In genomic region chr6:54690838-54691237, GRCm38 (mm10) we compare ENCODE assay signal across 24 mouse cellular contexts. TPM values are rescaled to one million over a fixed set of nuclear protein-coding genes. Genes with fewer than 3 reads are reported as not detected.
DNase-seq lines count a peak whose midpoint lies in the region; ATAC-seq and TF ChIP-seq lines count a peak whose summit lies in the region.
"Had no signal": no experiment of that assay in that cellular context is flagged by ENCODE, and none has a peak within 500 bp of the region (broad histone marks: within the 10 kb centered on the region; RNA-seq: fewer than 3 reads in every experiment).

No protein-coding gene starts in this region.

- H3K4me3 ChIP-seq in intestine, embryonic 14.5 days (ENCODE audit: low read depth, low read length): no peak overlapping the region
- H3K4me3 ChIP-seq in intestine, embryonic 16.5 days (ENCODE audit: low read length): no peak overlapping the region
- no peak overlapping the region for H3K4me3 ChIP-seq in kidney, embryonic 15.5 days (replicated peaks)
- H3K4me3 ChIP-seq in midbrain, embryonic 10.5 days: no peak overlapping the region
- H3K4me3 ChIP-seq in midbrain, postnatal 0 days (ENCODE audit: low read depth, low read length): no peak overlapping the region
- no peak overlapping the region for H3K4me3 ChIP-seq in forebrain, embryonic 16.5 days (replicated peaks; ENCODE audit: low read length)
- H3K4me3 ChIP-seq: embryonic facial prominence, embryonic 12.5 days; embryonic facial prominence, embryonic 15.5 days; gastrocnemius, adult 2 months; hindbrain, embryonic 12.5 days; hindbrain, embryonic 15.5 days had no signal

- H3K4me2 ChIP-seq in intestine, embryonic 14.5 days (ENCODE audit: low read length): no peak overlapping the region
- H3K4me2 ChIP-seq in intestine, embryonic 16.5 days (ENCODE audit: low read depth, low read length): no peak overlapping the region
- H3K4me2 ChIP-seq in kidney, embryonic 15.5 days: 0 out of 2 replicates have a peak overlapping the region, but pooled peaks have one; percentile 9
- H3K4me2 ChIP-seq in midbrain, postnatal 0 days (ENCODE audit: low read depth, low read length, poor library complexity, severe bottlenecking): no peak overlapping the region
- no peak overlapping the region for H3K4me2 ChIP-seq in forebrain, embryonic 16.5 days (ENCODE audit: low read length)
- H3K4me2 ChIP-seq: embryonic facial prominence, embryonic 12.5 days; embryonic facial prominence, embryonic 15.5 days; heart, embryonic 11.5 days; hindbrain, embryonic 12.5 days; hindbrain, embryonic 15.5 days had no signal

- no peak overlapping the region for H3K27ac ChIP-seq in intestine, embryonic 14.5 days (ENCODE audit: low read depth)
- H3K27ac ChIP-seq in intestine, embryonic 16.5 days (ENCODE audit: low read length): no peak overlapping the region
- H3K27ac ChIP-seq in kidney, embryonic 15.5 days: no peak overlapping the region
- no peak overlapping the region for H3K27ac ChIP-seq in midbrain, embryonic 10.5 days (replicated peaks)
- H3K27ac ChIP-seq in midbrain, postnatal 0 days (ENCODE audit: low read depth, low read length): no peak overlapping the region
- no peak overlapping the region for H3K27ac ChIP-seq in forebrain, embryonic 16.5 days (ENCODE audit: low read length)
- H3K27ac ChIP-seq: embryonic facial prominence, embryonic 12.5 days; embryonic facial prominence, embryonic 15.5 days; gastrocnemius, adult 2 months; hindbrain, embryonic 12.5 days; hindbrain, embryonic 15.5 days had no signal

- ATAC-seq in intestine, embryonic 14.5 days (replicated peaks; ENCODE audit: low FRiP score, low TSS enrichment, low read depth): no peak
- ATAC-seq in intestine, embryonic 16.5 days: no peak
- ATAC-seq in kidney, embryonic 15.5 days (replicated peaks; ENCODE audit: low FRiP score): no peak
- no peak for ATAC-seq in midbrain, postnatal 0 days (ENCODE audit: low FRiP score)
- ATAC-seq in forebrain, embryonic 16.5 days: no peak
- ATAC-seq: forebrain, embryonic 14.5 days; Patski had no signal

- no peaks in the 10 kb centered on the region for H3K9me3 ChIP-seq in intestine, embryonic 14.5 days (ENCODE audit: control insufficient read depth, low read length)
- no peaks in the 10 kb centered on the region for H3K9me3 ChIP-seq in intestine, embryonic 16.5 days (ENCODE audit: control insufficient read depth, low read length)
- H3K9me3 ChIP-seq in kidney, embryonic 15.5 days (replicated peaks): no peaks in the 10 kb centered on the region
- H3K9me3 ChIP-seq in midbrain, embryonic 10.5 days (replicated peaks): no peaks in the 10 kb centered on the region
- no peaks in the 10 kb centered on the region for H3K9me3 ChIP-seq in midbrain, postnatal 0 days (ENCODE audit: low read length)
- H3K9me3 ChIP-seq in forebrain, embryonic 16.5 days (ENCODE audit: control insufficient read depth, low read length): no peaks in the 10 kb centered on the region
- H3K9me3 ChIP-seq: embryonic facial prominence, embryonic 12.5 days; embryonic facial prominence, embryonic 15.5 days; G1E; hindbrain, embryonic 12.5 days; hindbrain, embryonic 15.5 days had no signal

- peak; percentile 37 for DNase-seq in intestine, embryonic 14.5 days (ENCODE audit: low spot score)
- no peak for DNase-seq in kidney, postnatal 25 days
- DNase-seq in midbrain, embryonic 10.5 days (ENCODE audit: low spot score): peak; percentile 9
- DNase-seq in midbrain, postnatal 0 days (ENCODE audit: low spot score): no peak
- DNase-seq: adrenal gland, postnatal 10 days; adrenal gland, postnatal 36 days; B cell, adult 2 months; cerebellum, adult 11 months; cerebellum, adult 2 months; cerebellum, adult 9-11 months; cerebellum, postnatal 25 days; gastrocnemius, adult 2 months; gastrocnemius, postnatal 14 days had no signal

- H3K9ac ChIP-seq in intestine, embryonic 14.5 days (ENCODE audit: low read length): no peak overlapping the region
- no peak overlapping the region for H3K9ac ChIP-seq in intestine, embryonic 16.5 days (ENCODE audit: low read depth, low read length)
- H3K9ac ChIP-seq in kidney, embryonic 15.5 days: no peak overlapping the region
- no peak overlapping the region for H3K9ac ChIP-seq in midbrain, postnatal 0 days (replicated peaks; ENCODE audit: low read length, poor library complexity, severe bottlenecking)
- H3K9ac ChIP-seq in forebrain, embryonic 16.5 days (replicated peaks; ENCODE audit: low read depth, low read length): no peak overlapping the region
- H3K9ac ChIP-seq: embryonic facial prominence, embryonic 12.5 days; embryonic facial prominence, embryonic 15.5 days; hindbrain, embryonic 12.5 days; hindbrain, embryonic 15.5 days had no signal

- H3K4me1 ChIP-seq in intestine, embryonic 14.5 days (replicated peaks; ENCODE audit: control insufficient read depth, insufficient read depth, low read length): no peaks in the 10 kb centered on the region
- H3K4me1 ChIP-seq in intestine, embryonic 16.5 days (ENCODE audit: control insufficient read depth, insufficient read depth, low read length): no peaks in the 10 kb centered on the region
- H3K4me1 ChIP-seq in kidney, embryonic 15.5 days: 0 out of 2 replicates have a peak, but pooled peaks cover 2% of the 10 kb centered on the region
- no peaks in the 10 kb centered on the region for H3K4me1 ChIP-seq in midbrain, embryonic 10.5 days
- H3K4me1 ChIP-seq in midbrain, postnatal 0 days (ENCODE audit: insufficient read depth, low read length): no peaks in the 10 kb centered on the region
- H3K4me1 ChIP-seq in forebrain, embryonic 16.5 days (replicated peaks; ENCODE audit: control insufficient read depth, insufficient read depth, low read length): no peaks in the 10 kb centered on the region
- H3K4me1 ChIP-seq: embryonic facial prominence, embryonic 12.5 days; embryonic facial prominence, embryonic 15.5 days; hindbrain, embryonic 12.5 days had no signal

- TF ChIP-seq CTCF in midbrain, postnatal 0 days (IDR thresholded peaks at IDR 0.05): no peak

- no peaks in the 10 kb centered on the region for H3K27me3 ChIP-seq in intestine, embryonic 14.5 days (replicated peaks; ENCODE audit: control insufficient read depth, insufficient read depth, low read length)
- H3K27me3 ChIP-seq in intestine, embryonic 16.5 days (replicated peaks; ENCODE audit: control insufficient read depth, insufficient read depth, low read length): no peaks in the 10 kb centered on the region
- H3K27me3 ChIP-seq in kidney, embryonic 15.5 days: peaks cover 3% of the 10 kb centered on the region; the same call in 1 of the 2 replicates
- H3K27me3 ChIP-seq in midbrain, embryonic 10.5 days (ENCODE audit: low read depth, poor library complexity, severe bottlenecking): no peaks in the 10 kb centered on the region; the same call in 1 of the 2 replicates
- no peaks in the 10 kb centered on the region for H3K27me3 ChIP-seq in midbrain, postnatal 0 days (ENCODE audit: insufficient read depth, low read length)
- H3K27me3 ChIP-seq in forebrain, embryonic 16.5 days (replicated peaks; ENCODE audit: control insufficient read depth, insufficient read depth, low read length): no peaks in the 10 kb centered on the region
- H3K27me3 ChIP-seq: embryonic facial prominence, embryonic 12.5 days; embryonic facial prominence, embryonic 15.5 days; hindbrain, embryonic 15.5 days; Patski had no signal

- no peaks in the 10 kb centered on the region for H3K36me3 ChIP-seq in intestine, embryonic 14.5 days (ENCODE audit: control insufficient read depth, insufficient read depth, low read length)
- no peaks in the 10 kb centered on the region for H3K36me3 ChIP-seq in intestine, embryonic 16.5 days (ENCODE audit: control insufficient read depth, insufficient read depth, low read length)
- no peaks in the 10 kb centered on the region for H3K36me3 ChIP-seq in kidney, embryonic 15.5 days
- H3K36me3 ChIP-seq in midbrain, embryonic 10.5 days: peaks cover 5% of the 10 kb centered on the region; the same call in 1 of the 2 replicates
- peaks cover 42% of the 10 kb centered on the region for H3K36me3 ChIP-seq in midbrain, postnatal 0 days (ENCODE audit: insufficient read depth, low read length)
- peaks cover 27% of the 10 kb centered on the region for H3K36me3 ChIP-seq in forebrain, embryonic 16.5 days (ENCODE audit: control insufficient read depth, insufficient read depth)
- H3K36me3 ChIP-seq: embryonic facial prominence, embryonic 12.5 days; embryonic facial prominence, embryonic 15.5 days; G1E had no signal

- WGBS in intestine, embryonic 14.5 days: 83% methylated on average over 13 of the region's 13 CpGs
- 84% methylated on average over 13 of the region's 13 CpGs for WGBS in intestine, embryonic 16.5 days
- WGBS in kidney, embryonic 15.5 days: 56% methylated on average over 13 of the region's 13 CpGs
- WGBS in midbrain, embryonic 10.5 days: 90% methylated on average over 13 of the region's 13 CpGs
- 85% methylated on average over 13 of the region's 13 CpGs for WGBS in midbrain, postnatal 0 days
- 93% methylated on average over 13 of the region's 13 CpGs for WGBS in forebrain, embryonic 16.5 days

RNA-seq across cellular contexts. Expression of gene Mturn, which starts 9.4 kb away (rescaled TPM):
- polyA plus RNA-seq in intestine, embryonic 14.5 days (2014; fragmentation: Nextera tagmentation; extraction: Ambion mirVana): 9.9 and 10.4 TPM in 2 replicates
- polyA plus RNA-seq in intestine, embryonic 16.5 days (2015; fragmentation: Nextera tagmentation; extraction: Ambion mirVana): 6.1 and 6.4 TPM in 2 replicates
- polyA plus RNA-seq in kidney, embryonic 15.5 days (2015; fragmentation: Nextera tagmentation; extraction: Ambion mirVana): 6.0 and 6.9 TPM in 2 replicates
- polyA plus RNA-seq in midbrain, embryonic 10.5 days (2016; fragmentation: Nextera tagmentation; extraction: Ambion mirVana): 14.9 and 28.9 TPM in 2 replicates
- total RNA-seq in midbrain, postnatal 0 days (2014; rRNA removed): 163 and 213 TPM in 2 replicates
- polyA plus RNA-seq in midbrain, postnatal 0 days (2015; fragmentation: Nextera tagmentation; extraction: Ambion mirVana): 92.8 and 93.2 TPM in 2 replicates
- 163 and 168 TPM in 2 replicates for polyA plus RNA-seq in forebrain, embryonic 16.5 days (2015; fragmentation: Nextera tagmentation; extraction: Ambion mirVana)

Comparison
In these comparisons a context has a peak if more than half of its experiments do, and no peak if none do; other contexts are left out.
1. DNase-seq: peak in intestine, embryonic 14.5 days (single experiment) and midbrain, embryonic 10.5 days (single experiment); none in kidney, postnatal 25 days (0 of 2) and midbrain, postnatal 0 days (single experiment).